Mouse (Mus musculus): ENCODE data around the gene Trim26.
"Not testable (repeated sequence)": the region's sequence is repeated elsewhere in the genome, so short reads cannot be mapped to it uniquely, and the experiment has no call there.

- peak; percentile 61 for TF ChIP-seq CTCF (IDR thresholded peaks at IDR 0.05; ENCODE audit: low read depth, low read length)
- TF ChIP-seq POLR2A (IDR thresholded peaks at IDR 0.05; ENCODE audit: extremely low read depth, insufficient read depth, low read length), result not testable (repeated sequence)
Observed at GRCm38 (mm10) chr17:36788801-36789200, 48.1 kb upstream of the Trim26 start.

All from liver, adult 2 months (tissue).